Mouse (Mus musculus) monocyte, adult 2 months (primary cell): ENCODE measurements around the gene Paqr8.

Experiments
- DNase-seq, 2 experiments: peaks; one replicate each; pipeline ENCODE4 v3.0.0; 2022; ENCODE audit warnings: low spot score in 2 of 2, low read depth in 1 of 2

Paqr8 gene

GRCm38 (mm10) chr1:20890404-20890921 is at the start of gene Paqr8:
Paqr8 (plus strand) TSS chr1:20890606.
- peak; percentile 14 to 36 for DNase-seq

GRCm38 (mm10) chr1:20856924-20857902 is 33.2 kb upstream of the Paqr8 start:
- no peak for DNase-seq

DNA sequence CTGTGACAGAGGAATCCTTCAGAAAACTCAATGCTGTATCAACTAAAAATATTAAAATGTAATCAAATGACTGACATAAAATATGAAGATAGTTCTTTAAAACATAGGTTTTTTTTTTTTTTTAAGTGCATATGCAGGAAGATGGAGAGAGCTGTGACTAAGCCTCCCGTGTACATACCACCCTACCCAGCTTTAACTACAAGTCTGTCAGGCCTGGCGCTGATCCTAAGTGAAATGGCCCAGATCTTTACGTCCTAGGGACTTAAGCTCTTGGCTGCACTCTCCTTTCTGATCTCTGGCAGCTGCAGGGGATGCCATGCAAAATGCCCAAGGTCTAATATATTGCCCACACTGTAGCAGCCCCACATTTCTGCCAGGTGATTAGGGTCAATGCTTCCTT is 29.6 kb upstream of the Paqr8 start:
- DNase-seq: no peak

DNA sequence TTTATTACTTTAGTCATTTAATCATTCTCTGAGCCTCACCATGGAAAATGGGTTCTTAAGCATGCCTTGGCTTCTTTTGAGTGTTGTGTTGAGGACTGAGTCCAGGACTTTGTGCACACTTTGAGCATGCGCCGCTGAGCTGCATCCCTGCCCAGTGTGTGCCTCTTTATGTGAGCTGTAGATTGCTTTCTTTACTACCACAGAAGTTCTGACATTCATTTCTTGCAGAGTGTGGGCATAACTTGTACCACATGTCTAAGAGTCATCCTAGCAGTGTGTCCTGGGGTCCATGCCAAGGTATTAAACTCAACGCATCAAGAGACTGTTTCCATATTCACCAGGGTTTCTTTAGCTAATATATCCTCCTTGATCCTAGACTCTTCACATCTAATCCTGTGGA is 28.5 kb upstream of the Paqr8 start:
- no peak for DNase-seq

GRCm38 (mm10) chr1:20863452-20864172 is 26.8 kb upstream of the Paqr8 start:
- no peak for DNase-seq

GRCm38 (mm10) chr1:20867241-20867902 is 23.0 kb upstream of the Paqr8 start:
- DNase-seq: no peak

- DNase-seq: no peak
Observed at GRCm38 (mm10) chr1:20868036-20868435, 22.4 kb upstream of the Paqr8 start.

DNA sequence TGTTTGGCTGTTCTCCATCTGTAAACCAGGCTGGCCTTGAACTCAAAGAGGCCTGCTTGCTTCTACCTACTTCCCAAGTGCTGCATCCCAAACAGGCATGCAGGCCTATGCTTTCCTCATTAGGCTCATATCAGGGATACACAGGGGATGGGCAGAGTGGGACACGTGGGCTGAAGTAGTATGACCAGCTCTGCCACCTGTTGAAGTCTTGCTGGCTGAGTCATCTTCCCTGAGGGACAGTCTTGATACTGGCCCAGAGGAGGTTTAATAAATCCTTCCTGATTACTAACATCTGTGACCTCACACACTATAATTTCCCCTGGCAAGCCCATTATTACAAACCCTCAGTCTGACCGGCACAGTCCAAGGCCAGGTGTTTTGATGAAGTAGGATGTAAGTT is 19.5 kb upstream of the Paqr8 start:
- DNase-seq: no peak

DNA sequence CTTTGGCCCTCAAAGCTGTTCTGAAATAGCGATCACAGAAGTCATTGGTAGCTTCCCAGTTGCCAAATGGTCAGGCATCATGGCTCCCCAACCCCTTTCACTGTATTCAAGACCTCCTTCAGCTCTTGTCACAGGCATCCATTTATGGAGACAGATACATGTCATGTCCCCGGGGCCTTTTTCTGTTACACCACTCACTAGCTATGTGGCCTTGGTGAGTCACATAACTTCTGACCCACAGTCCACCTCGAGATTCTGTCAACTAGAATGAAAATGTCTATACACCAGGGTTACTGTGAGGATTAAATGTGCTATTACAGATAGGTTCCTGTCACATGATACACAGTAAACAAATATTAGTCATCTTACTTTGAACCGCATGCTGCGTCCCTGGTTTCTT is 17.9 kb upstream of the Paqr8 start:
- no peak for DNase-seq

GRCm38 (mm10) chr1:20874061-20874460 is 16.3 kb upstream of the Paqr8 start:
- DNase-seq: no peak

DNA sequence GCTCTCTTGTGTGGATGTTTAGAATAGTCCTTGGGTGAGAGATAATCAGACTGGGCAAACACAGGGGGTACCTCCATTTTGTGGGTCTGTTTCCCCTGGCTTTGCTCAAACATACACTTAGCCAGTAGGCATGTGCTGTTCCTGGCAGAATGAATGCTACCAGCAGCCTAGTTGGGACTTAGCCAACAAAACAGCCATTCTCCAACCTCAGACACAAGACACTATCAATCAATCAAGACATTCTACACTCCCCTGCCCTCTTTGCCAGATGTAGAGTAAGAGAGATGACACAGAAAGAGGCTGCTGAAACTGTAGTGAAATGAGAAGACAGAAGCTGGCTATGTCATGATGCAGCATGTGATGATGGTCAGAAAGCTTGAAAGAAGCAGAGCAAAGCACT is 13.1 kb upstream of the Paqr8 start:
- no peak for DNase-seq

DNA sequence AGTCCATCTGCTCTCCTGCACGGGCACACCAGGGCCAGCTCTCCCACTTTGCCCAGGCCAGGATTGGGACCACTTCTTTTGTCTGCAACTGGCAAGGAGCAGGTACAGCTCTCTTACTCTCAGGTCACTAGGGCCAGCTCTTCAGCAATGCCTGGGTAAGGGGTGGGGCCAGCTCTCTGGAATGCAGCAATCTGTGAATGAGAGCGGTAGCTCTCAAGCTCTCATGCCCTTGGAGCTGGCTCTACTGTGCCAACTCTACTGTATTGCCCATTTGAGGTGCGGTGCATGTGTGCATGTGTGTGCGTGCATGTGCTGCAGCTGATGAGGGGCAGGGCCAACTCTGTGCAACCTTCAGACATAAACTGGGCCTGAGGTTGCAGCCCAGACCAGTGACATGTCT is 11.0 kb upstream of the Paqr8 start:
- DNase-seq: no peak

DNA sequence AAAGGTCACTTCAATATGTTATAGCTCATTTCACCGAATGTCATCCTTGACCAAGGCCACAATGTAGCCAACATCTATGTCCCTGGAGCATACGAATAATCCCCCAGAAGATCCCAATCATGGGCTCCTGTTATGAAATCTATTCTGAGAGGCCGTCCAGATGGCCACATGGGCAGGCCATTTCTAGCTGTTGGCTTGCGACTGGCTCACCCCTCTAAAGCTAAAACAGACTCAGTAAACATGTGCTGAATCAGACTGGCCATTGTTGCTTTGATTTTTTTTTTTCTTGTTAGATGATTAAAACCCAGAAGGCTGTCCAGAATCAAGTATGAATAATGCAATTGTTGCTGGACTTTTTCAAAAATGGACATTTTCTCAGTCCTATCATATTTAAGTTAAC is 7.3 kb upstream of the Paqr8 start:
- DNase-seq: no peak

DNA sequence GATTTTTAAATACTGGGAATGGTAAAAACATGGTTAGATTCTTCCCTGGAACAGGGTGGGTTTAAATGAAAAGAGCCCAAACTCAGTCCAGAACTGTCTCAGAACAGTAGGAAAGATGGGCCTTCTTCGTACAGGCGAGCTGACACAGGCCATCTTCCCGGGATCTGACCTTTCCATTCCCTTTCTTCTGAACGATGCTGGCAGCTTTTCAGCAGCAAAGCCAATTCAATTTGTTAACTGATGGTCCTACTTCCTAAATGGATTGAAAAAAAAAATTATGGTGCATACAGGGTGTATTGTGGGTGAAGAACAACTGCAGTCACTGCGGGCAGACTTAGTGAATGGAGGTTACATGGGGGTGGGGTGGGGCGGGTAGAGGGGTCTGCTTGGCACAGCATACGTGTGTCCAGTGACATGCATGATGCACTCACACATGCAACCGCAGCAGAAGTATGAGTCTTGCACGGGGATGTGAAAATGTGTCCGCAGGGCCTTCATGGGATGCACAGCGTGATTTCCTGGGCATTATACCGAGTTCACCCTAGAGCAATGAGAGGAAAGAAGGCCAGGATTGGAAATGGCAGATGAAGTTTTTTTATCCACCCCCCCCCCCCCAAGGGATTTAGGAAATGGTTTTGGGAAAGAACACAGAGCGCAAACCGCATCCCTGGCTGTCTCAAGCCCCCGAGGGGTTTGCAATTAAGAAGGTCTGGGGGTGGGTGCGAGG is 566 bp upstream of the Paqr8 start:
- DNase-seq: no peak

GRCm38 (mm10) chr1:20890941-20891399 is 564 bp downstream of the Paqr8 start:
- DNase-seq: no peak

GRCm38 (mm10) chr1:20893059-20893458 is 2.7 kb downstream of the Paqr8 start:
- no peak for DNase-seq

GRCm38 (mm10) chr1:20898391-20898790 is 8.0 kb downstream of the Paqr8 start:
- DNase-seq: no peak

DNA sequence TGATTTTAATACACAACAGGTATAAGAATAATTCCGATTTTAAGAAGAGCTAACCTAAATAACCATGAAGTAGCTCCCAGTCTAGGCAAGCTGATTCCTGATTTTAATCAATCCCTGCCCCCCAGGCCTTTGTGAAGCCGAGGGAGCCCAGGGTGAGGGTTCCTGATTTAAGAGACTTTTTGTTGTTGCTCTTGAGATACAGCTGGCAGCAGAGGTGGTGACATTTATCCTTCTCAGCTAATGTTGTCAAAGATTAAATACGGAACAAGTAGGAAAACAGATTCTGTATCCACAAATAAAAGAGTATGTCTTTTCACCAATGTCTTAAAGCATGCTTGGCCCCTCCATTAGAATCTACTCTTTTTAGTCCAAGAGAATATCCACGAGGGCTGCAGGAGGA is 9.9 kb downstream of the Paqr8 start:
- no peak for DNase-seq

DNA sequence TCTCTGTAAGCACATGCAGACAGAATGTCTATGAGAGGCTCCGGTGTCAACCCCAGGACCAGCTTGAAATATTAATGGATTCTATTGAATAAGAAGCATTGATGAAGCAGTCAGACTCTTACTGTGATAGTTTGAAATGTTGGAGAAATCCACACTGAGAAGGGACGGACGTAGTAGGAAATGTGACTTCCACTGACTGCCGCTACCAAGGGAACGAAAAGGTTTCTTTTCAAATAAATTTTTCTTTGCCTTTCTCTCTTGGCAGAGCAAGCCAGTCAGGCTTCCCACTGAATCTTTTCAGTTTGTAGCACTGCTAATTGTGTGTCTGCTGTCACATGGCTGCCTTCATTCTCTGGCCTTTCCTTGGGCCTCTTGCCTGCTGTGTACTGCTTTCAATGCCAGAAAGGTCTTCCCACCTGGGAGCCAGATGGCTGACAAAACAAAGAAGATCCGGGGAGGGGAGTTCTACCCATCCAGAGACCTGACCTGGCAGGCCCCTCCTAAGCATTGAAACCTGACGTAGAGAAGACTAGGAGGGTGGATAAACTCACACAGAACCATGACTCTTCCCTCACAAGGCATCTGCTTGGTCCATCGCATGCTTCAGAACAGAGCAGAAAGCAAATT is 15.2 kb downstream of the Paqr8 start:
- DNase-seq: no peak

DNA sequence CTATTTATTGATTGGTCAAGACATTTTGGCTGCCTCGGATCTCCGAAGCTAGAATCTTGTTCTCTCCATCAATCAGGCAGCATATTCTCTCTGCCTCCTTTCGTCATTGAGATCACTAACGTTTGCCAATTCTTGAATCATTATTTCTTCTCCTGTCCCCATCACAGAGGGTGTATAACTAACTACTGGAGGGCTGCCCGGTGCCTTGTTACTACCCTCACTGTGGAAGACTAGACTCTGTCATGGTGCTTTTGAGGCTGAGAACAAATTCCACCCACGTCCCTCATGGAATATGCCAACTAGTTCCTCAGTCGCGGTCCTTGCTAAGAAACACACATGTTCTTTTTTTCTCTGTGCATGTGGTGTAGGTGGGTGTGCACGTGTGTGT is 15.7 kb downstream of the Paqr8 start:
- no peak for DNase-seq
